Comparison of ENCODE assay signal across 8 mouse cellular contexts in the genomic region with DNA sequence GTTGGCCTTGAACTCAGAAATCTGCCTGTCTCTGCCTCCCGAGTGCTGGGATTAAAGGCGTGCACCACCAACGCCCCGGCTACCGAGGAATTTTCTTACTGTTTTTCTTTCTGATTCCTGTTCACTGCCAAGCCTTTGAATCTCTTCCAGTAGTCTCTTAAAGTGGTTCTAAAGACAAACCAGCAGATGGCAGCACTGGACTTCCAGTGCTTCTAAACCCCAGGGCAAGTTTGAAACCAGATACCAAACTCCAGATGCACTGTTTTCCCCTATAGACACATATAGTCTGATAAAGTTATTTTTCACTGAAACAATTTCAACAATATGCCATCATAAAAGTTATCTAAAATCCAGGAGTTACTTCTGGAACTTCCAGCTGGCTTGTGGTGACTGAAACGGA. TPM values are rescaled to one million over a fixed set of nuclear protein-coding genes. Genes with fewer than 3 reads are reported as not detected.
DNase-seq lines count a peak whose midpoint lies in the region; ATAC-seq and TF ChIP-seq lines count a peak whose summit lies in the region.

No protein-coding gene starts in this region.

- ATAC-seq in hindbrain, postnatal 0 days: no peak
- peak; percentile 69 for ATAC-seq in megakaryocyte progenitor cell, adult 5-6 weeks (replicated peaks; ENCODE audit: poor library complexity)
- no peak for ATAC-seq in midbrain, embryonic 13.5 days

- no peak overlapping the region for H3K27ac ChIP-seq in hindbrain, postnatal 0 days
- no peak overlapping the region for H3K27ac ChIP-seq in hindbrain, embryonic 10.5 days
- no peak overlapping the region for H3K27ac ChIP-seq in cortical plate, adult 2 months (ENCODE audit: insufficient read depth, low read length)
- no peak overlapping the region for H3K27ac ChIP-seq in midbrain, embryonic 13.5 days

- no peaks in the 10 kb centered on the region for H3K9me3 ChIP-seq in hindbrain, postnatal 0 days (ENCODE audit: low read length)
- H3K9me3 ChIP-seq in hindbrain, embryonic 10.5 days: no peaks in the 10 kb centered on the region
- no peaks in the 10 kb centered on the region for H3K9me3 ChIP-seq in midbrain, embryonic 13.5 days

- peak; percentile 79 for TF ChIP-seq CTCF in hindbrain, postnatal 0 days (IDR thresholded peaks at IDR 0.05; ENCODE audit: low read depth)
- TF ChIP-seq CTCF in cortical plate, adult 2 months (IDR thresholded peaks at IDR 0.05; ENCODE audit: extremely low read depth, insufficient read depth, low read length): peak; percentile 75

- no peaks in the 10 kb centered on the region for H3K4me1 ChIP-seq in hindbrain, postnatal 0 days (ENCODE audit: insufficient read depth, low read length)
- H3K4me1 ChIP-seq in hindbrain, embryonic 10.5 days (replicated peaks): peaks cover 5% of the 10 kb centered on the region; the same call in 1 of the 2 replicates
- peaks cover 10% of the 10 kb centered on the region for H3K4me1 ChIP-seq in cortical plate, adult 2 months (ENCODE audit: control insufficient read depth, insufficient read depth, low read length)
- peaks cover 8% of the 10 kb centered on the region for H3K4me1 ChIP-seq in midbrain, embryonic 13.5 days (replicated peaks)

- no peak overlapping the region for H3K9ac ChIP-seq in hindbrain, postnatal 0 days (replicated peaks; ENCODE audit: low read length)
- H3K9ac ChIP-seq in midbrain, embryonic 13.5 days (replicated peaks): no peak overlapping the region

- H3K36me3 ChIP-seq in hindbrain, postnatal 0 days (ENCODE audit: insufficient read depth, low read length): peaks cover 4% of the 10 kb centered on the region; the same call in 1 of the 2 replicates
- peaks cover 88% of the 10 kb centered on the region for H3K36me3 ChIP-seq in hindbrain, embryonic 10.5 days
- peaks cover 39% of the 10 kb centered on the region for H3K36me3 ChIP-seq in midbrain, embryonic 13.5 days

- no peaks in the 10 kb centered on the region for H3K27me3 ChIP-seq in hindbrain, postnatal 0 days (ENCODE audit: insufficient read depth, low read length)
- no peaks in the 10 kb centered on the region for H3K27me3 ChIP-seq in hindbrain, embryonic 10.5 days (ENCODE audit: insufficient read depth, poor library complexity, severe bottlenecking)
- no peaks in the 10 kb centered on the region for H3K27me3 ChIP-seq in midbrain, embryonic 13.5 days

- WGBS in hindbrain, postnatal 0 days: 54% methylated on average over 6 of the region's 6 CpGs
- WGBS in hindbrain, embryonic 10.5 days: 70% methylated on average over 6 of the region's 6 CpGs
- 63% methylated on average over 6 of the region's 6 CpGs for WGBS in midbrain, embryonic 13.5 days

- H3K4me2 ChIP-seq in hindbrain, postnatal 0 days (ENCODE audit: low read depth, low read length): no peak overlapping the region
- no peak overlapping the region for H3K4me2 ChIP-seq in midbrain, embryonic 13.5 days (replicated peaks)

- peak; percentile 87 for DNase-seq in hindbrain, postnatal 0 days (ENCODE audit: low spot score)
- DNase-seq in hindbrain, embryonic 10.5 days (ENCODE audit: low spot score): no peak
- DNase-seq in B cell, adult 2 months: peak; percentile 71 to 72
- peak; percentile 89 for DNase-seq in R1 (ENCODE audit: low read depth, low spot score)
- DNase-seq in kidney, postnatal 36 days: peak; percentile 68 to 74

- H3K4me3 ChIP-seq in hindbrain, postnatal 0 days (ENCODE audit: low read length): no peak overlapping the region
- no peak overlapping the region for H3K4me3 ChIP-seq in hindbrain, embryonic 10.5 days
- no peak overlapping the region for H3K4me3 ChIP-seq in cortical plate, adult 2 months (ENCODE audit: insufficient read depth, low read length)
- no peak overlapping the region for H3K4me3 ChIP-seq in midbrain, embryonic 13.5 days (replicated peaks)

- no peak for TF ChIP-seq POLR2A in cortical plate, adult 2 months (IDR thresholded peaks at IDR 0.05; ENCODE audit: extremely low read depth, insufficient read depth, low read length)

RNA-seq across cellular contexts. Expression of a gene that starts 19.4 kb away (rescaled TPM):
- total RNA-seq in hindbrain, postnatal 0 days (2014; rRNA removed): 29.0 and 29.5 TPM in 2 replicates
- 41.2 and 41.8 TPM in 2 replicates for polyA plus RNA-seq in hindbrain, postnatal 0 days (2015; fragmentation: Nextera tagmentation; extraction: Ambion mirVana)
- 23.7 and 24.7 TPM in 2 replicates for polyA plus RNA-seq in hindbrain, embryonic 10.5 days (2016; fragmentation: Nextera tagmentation; extraction: Ambion mirVana)
- 88.3 and 91.8 TPM in 2 replicates for polyA plus RNA-seq in cortical plate, adult 2 months (2012; rRNA removed)
- total RNA-seq in megakaryocyte progenitor cell, adult 5-6 weeks (2015): 8.7 and 10.2 TPM in 2 replicates
- 15.2 and 18.2 TPM in 2 replicates for total RNA-seq in megakaryocyte progenitor cell, adult 5-6 weeks (2017)
- 32.6 and 35.4 TPM in 2 replicates for polyA plus RNA-seq in midbrain, embryonic 13.5 days (2015; fragmentation: Nextera tagmentation; extraction: Ambion mirVana)

RNA-seq across cellular contexts. Expression of a gene that starts 34.7 kb away (rescaled TPM):
- 13.2 and 16.7 TPM in 2 replicates for total RNA-seq in hindbrain, postnatal 0 days (2014; rRNA removed)
- polyA plus RNA-seq in hindbrain, postnatal 0 days (2015; fragmentation: Nextera tagmentation; extraction: Ambion mirVana): 19.2 and 22.7 TPM in 2 replicates
- 16.3 and 20.6 TPM in 2 replicates for polyA plus RNA-seq in hindbrain, embryonic 10.5 days (2016; fragmentation: Nextera tagmentation; extraction: Ambion mirVana)
- polyA plus RNA-seq in cortical plate, adult 2 months (2012; rRNA removed): 37.2 and 39.7 TPM in 2 replicates
- total RNA-seq in megakaryocyte progenitor cell, adult 5-6 weeks (2015): 20.4 and 27.4 TPM in 2 replicates
- total RNA-seq in megakaryocyte progenitor cell, adult 5-6 weeks (2017): 17.7 and 23.0 TPM in 2 replicates
- polyA plus RNA-seq in midbrain, embryonic 13.5 days (2015; fragmentation: Nextera tagmentation; extraction: Ambion mirVana): 8.8 and 10.5 TPM in 2 replicates

RNA-seq across cellular contexts. Expression of a gene that starts 43.6 kb away (rescaled TPM):
- total RNA-seq in hindbrain, postnatal 0 days (2014; rRNA removed): 35.3 and 38.2 TPM in 2 replicates
- polyA plus RNA-seq in hindbrain, postnatal 0 days (2015; fragmentation: Nextera tagmentation; extraction: Ambion mirVana): 16.1 and 16.9 TPM in 2 replicates
- 35.1 and 37.6 TPM in 2 replicates for polyA plus RNA-seq in hindbrain, embryonic 10.5 days (2016; fragmentation: Nextera tagmentation; extraction: Ambion mirVana)
- 55.4 and 56.5 TPM in 2 replicates for polyA plus RNA-seq in cortical plate, adult 2 months (2012; rRNA removed)
- 27.9 and 28.3 TPM in 2 replicates for total RNA-seq in megakaryocyte progenitor cell, adult 5-6 weeks (2015)
- 17.0 and 40.0 TPM in 2 replicates for total RNA-seq in megakaryocyte progenitor cell, adult 5-6 weeks (2017)
- 31.8 and 38.1 TPM in 2 replicates for polyA plus RNA-seq in midbrain, embryonic 13.5 days (2015; fragmentation: Nextera tagmentation; extraction: Ambion mirVana)

RNA-seq across cellular contexts. Expression of a gene that starts 43.7 kb away (rescaled TPM):
- total RNA-seq in hindbrain, postnatal 0 days (2014; rRNA removed): 33.6 and 45.9 TPM in 2 replicates
- 78.8 and 86.7 TPM in 2 replicates for polyA plus RNA-seq in hindbrain, postnatal 0 days (2015; fragmentation: Nextera tagmentation; extraction: Ambion mirVana)
- polyA plus RNA-seq in hindbrain, embryonic 10.5 days (2016; fragmentation: Nextera tagmentation; extraction: Ambion mirVana): 104 and 112 TPM in 2 replicates
- 46.6 and 50.5 TPM in 2 replicates for polyA plus RNA-seq in cortical plate, adult 2 months (2012; rRNA removed)
- 56.9 and 63.7 TPM in 2 replicates for total RNA-seq in megakaryocyte progenitor cell, adult 5-6 weeks (2015)
- total RNA-seq in megakaryocyte progenitor cell, adult 5-6 weeks (2017): 43.2 and 50.3 TPM in 2 replicates
- polyA plus RNA-seq in midbrain, embryonic 13.5 days (2015; fragmentation: Nextera tagmentation; extraction: Ambion mirVana): 77.6 and 78.8 TPM in 2 replicates
